Mouse (Mus musculus) ES-Bruce4 (cell line): ENCODE data around the gene Pou4f1. TPM values are rescaled to one million over a fixed set of nuclear protein-coding genes. Genes with fewer than 3 reads are reported as not detected.
"Not testable (repeated sequence)": the region's sequence is repeated elsewhere in the genome, so short reads cannot be mapped to it uniquely, and the experiment has no call there.

Experiments used
- H3K27ac ChIP-seq: 2 replicates; pipeline ENCODE4 v1.5.1; 2012; ENCODE audit warnings: low read length, inconsistent platforms; ENCODE audit not compliant: insufficient read depth
- H3K27me3 ChIP-seq: 2 replicates; pipeline ENCODE4 v1.6.1; 2012; ENCODE audit warnings: mild to moderate bottlenecking, low read length, inconsistent platforms; ENCODE audit not compliant: control insufficient read depth, poor library complexity, insufficient read depth, severe bottlenecking
- H3K36me3 ChIP-seq: 2 replicates; pipeline ENCODE4 v1.6.1; 2012; ENCODE audit warnings: inconsistent platforms, mild to moderate bottlenecking, low read length, moderate library complexity; ENCODE audit not compliant: control insufficient read depth, poor library complexity, insufficient read depth, severe bottlenecking
- H3K4me1 ChIP-seq: one replicate; pipeline ENCODE4 v1.8.1; 2011; ENCODE audit warnings: low read length; ENCODE audit not compliant: control insufficient read depth, insufficient read depth
- H3K4me3 ChIP-seq: 2 replicates; pipeline ENCODE4 v1.5.1; 2011; ENCODE audit warnings: low read depth, mild to moderate bottlenecking, low read length
- H3K9ac ChIP-seq: 2 replicates; pipeline ENCODE4 v1.6.1; 2012; ENCODE audit warnings: low read depth, mild to moderate bottlenecking, inconsistent platforms; ENCODE audit not compliant: poor library complexity, severe bottlenecking
- H3K9me3 ChIP-seq: replicated peaks from 2 replicates; pipeline ENCODE4 v1.6.1; 2012; ENCODE audit warnings: mild to moderate bottlenecking, low read length, inconsistent platforms; ENCODE audit not compliant: control insufficient read depth, poor library complexity, insufficient read depth, severe bottlenecking
- CTCF ChIP-seq: IDR thresholded peaks from one replicate; pipeline ENCODE4 v1.8.1; 2011; ENCODE audit warnings: low read depth, low read length
- EP300 ChIP-seq: IDR thresholded peaks from 2 replicates; pipeline ENCODE4 v1.6.1; 2011; ENCODE audit warnings: low read depth, low read length; ENCODE audit not compliant: insufficient read depth
- POLR2A ChIP-seq: IDR thresholded peaks from one replicate; pipeline ENCODE4 v1.8.1; 2011; ENCODE audit warnings: low read length; ENCODE audit not compliant: insufficient read depth
- polyA plus RNA-seq: library from polyadenylated mRNA; stranded (reverse); fragments of >200 nt; gene quantifications from 2 replicates; pipeline ENCODE4 v1.2.4, GENCODE M21; 2011; ENCODE audit warnings: low read depth; ENCODE audit not compliant: missing spikeins, insufficient read depth, insufficient read length

Pou4f1 gene
- polyA plus RNA-seq: 3.7 and 3.8 TPM in 2 replicates

GRCm38 (mm10) chr14:104467966-104468622, at the start of gene Pou4f1:
Pou4f1 (minus strand) TSS chr14:104467999.
- Histone ChIP-seq H3K9ac (peak within 1 kb of the TSS; percentile 76), H3K36me3 (no peaks in the 10 kb centered on the region), H3K27ac (no peak within 1 kb of the TSS), H3K9me3 (no peaks in the 10 kb centered on the region), H3K4me3 (peak within 1 kb of the TSS; percentile 97), H3K4me1 (no peaks in the 10 kb centered on the region), H3K27me3 (peaks cover 46% of the 10 kb centered on the region)
- TF ChIP-seq CTCF: no peak
- TF ChIP-seq POLR2A: no peak
- TF ChIP-seq EP300: no peak

- no peaks in the 10 kb centered on the region for H3K27me3 ChIP-seq
- no peak overlapping the region for H3K27ac ChIP-seq
- no peak overlapping the region for H3K4me3 ChIP-seq
- no peak overlapping the region for H3K9ac ChIP-seq
- no peaks in the 10 kb centered on the region for H3K4me1 ChIP-seq
- H3K36me3 ChIP-seq: no peaks in the 10 kb centered on the region
- H3K9me3 ChIP-seq: no peaks in the 10 kb centered on the region
- TF ChIP-seq POLR2A (no peak), CTCF (no peak), EP300 (no peak)
Measured at GRCm38 (mm10) chr14:104511664-104512063, 43.9 kb upstream of the Pou4f1 start.

GRCm38 (mm10) chr14:104502761-104503160, 35.0 kb upstream of the Pou4f1 start:
- not testable (repeated sequence) for H3K36me3 ChIP-seq, H3K9ac ChIP-seq, H3K27ac ChIP-seq, H3K4me1 ChIP-seq, H3K27me3 ChIP-seq, H3K9me3 ChIP-seq, H3K4me3 ChIP-seq

- no peaks in the 10 kb centered on the region; the same call in 1 of the 2 replicates for H3K36me3 ChIP-seq
Measured at GRCm38 (mm10) chr14:104479751-104480150, 12.0 kb upstream of the Pou4f1 start.

GRCm38 (mm10) chr14:104478593-104478992, 10.8 kb upstream of the Pou4f1 start:
- H3K4me1 ChIP-seq: no peaks in the 10 kb centered on the region
- H3K27me3 ChIP-seq: no peaks in the 10 kb centered on the region
- no peaks in the 10 kb centered on the region for H3K9me3 ChIP-seq
- no peaks in the 10 kb centered on the region; the same call in 1 of the 2 replicates for H3K36me3 ChIP-seq
- no peak overlapping the region for H3K9ac ChIP-seq
- TF ChIP-seq CTCF (no peak), EP300 (no peak), POLR2A (no peak)
- no peak overlapping the region for H3K27ac ChIP-seq
- H3K4me3 ChIP-seq: no peak overlapping the region

More at GRCm38 (mm10) chr14:104479751-104480150, 12.0 kb upstream of the Pou4f1 start:
- Histone ChIP-seq H3K27ac (no peak overlapping the region), H3K9ac (no peak overlapping the region), H3K27me3 (no peaks in the 10 kb centered on the region), H3K4me3 (no peak overlapping the region), H3K4me1 (no peaks in the 10 kb centered on the region), H3K9me3 (no peaks in the 10 kb centered on the region)
- no peak for TF ChIP-seq POLR2A
- no peak for TF ChIP-seq CTCF
- TF ChIP-seq EP300: no peak

DNA sequence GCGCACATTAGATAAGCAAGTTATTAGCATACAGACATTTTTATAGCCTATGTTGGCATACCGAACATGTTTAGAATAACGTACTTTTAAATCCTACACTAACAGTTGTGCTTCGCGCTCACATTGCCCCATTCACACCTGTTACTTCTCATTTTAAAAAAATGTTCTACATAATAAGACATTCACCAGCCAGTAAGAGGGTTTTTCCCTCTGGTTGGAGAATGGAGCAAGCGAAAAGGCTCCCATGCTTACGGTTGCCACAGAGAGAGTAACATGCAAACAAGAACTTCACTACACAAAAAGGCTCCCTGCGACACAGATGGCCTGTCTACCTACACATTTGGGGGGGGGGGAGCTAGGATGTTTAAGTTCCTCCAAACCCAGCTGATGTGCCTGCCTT, 9.8 kb upstream of the Pou4f1 start:
- H3K27me3 ChIP-seq: peaks cover 3% of the 10 kb centered on the region
- TF ChIP-seq CTCF (no peak), POLR2A (no peak), EP300 (no peak)

More for the DNA sequence above, 9.8 kb upstream of the Pou4f1 start:
- no peak overlapping the region for H3K27ac ChIP-seq
- no peaks in the 10 kb centered on the region for H3K9me3 ChIP-seq
- no peaks in the 10 kb centered on the region for H3K4me1 ChIP-seq
- no peaks in the 10 kb centered on the region; the same call in 1 of the 2 replicates for H3K36me3 ChIP-seq
- no peak overlapping the region for H3K4me3 ChIP-seq
- H3K9ac ChIP-seq: no peak overlapping the region
